Mouse (Mus musculus): Measurements from ENCODE around the gene Hectd3.

GRCm38 (mm10) chr4:116993672-116994621 is 1.2 kb upstream of the Hectd3 start, which contains the start of gene Urod:
- TF ChIP-seq CTCF (IDR thresholded peaks at IDR 0.05; ENCODE audit: low read depth) (no peak), EP300 (optimal IDR thresholded peaks at IDR 0.05) (no peak)

Data from stomach, postnatal 0 days (tissue).